Mouse (Mus musculus): ENCODE measurements around the gene Hnrnpab.
"Not testable (repeated sequence)": the region's sequence is repeated elsewhere in the genome, so short reads cannot be mapped to it uniquely, and the experiment has no call there.

Hnrnpab gene

GRCm38 (mm10) chr11:51633721-51634120 lies 27.1 kb upstream of the Hnrnpab start:
- DNase-seq = no peak

- not testable (repeated sequence) for DNase-seq
These were observed 26.6 kb upstream of the Hnrnpab start for GRCm38 (mm10) chr11:51633200-51633599.

GRCm38 (mm10) chr11:51632130-51632753 lies 25.6 kb upstream of the Hnrnpab start:
- no peak for DNase-seq

GRCm38 (mm10) chr11:51629651-51630314 lies 23.1 kb upstream of the Hnrnpab start:
- DNase-seq = no peak

- DNase-seq = no peak
These were observed 21.3 kb upstream of the Hnrnpab start for GRCm38 (mm10) chr11:51627907-51628306.

GRCm38 (mm10) chr11:51627425-51627824 lies 20.8 kb upstream of the Hnrnpab start:
- DNase-seq = no peak

- no peak for DNase-seq
These were observed 18.7 kb upstream of the Hnrnpab start for GRCm38 (mm10) chr11:51625187-51625820.

- peak in 1 of 2 experiments; percentile 33 for DNase-seq
These were observed 16.4 kb upstream of the Hnrnpab start for GRCm38 (mm10) chr11:51622971-51623491.

GRCm38 (mm10) chr11:51621776-51622175 lies 15.1 kb upstream of the Hnrnpab start:
- DNase-seq = no peak

GRCm38 (mm10) chr11:51620084-51620483 lies 13.4 kb upstream of the Hnrnpab start:
- no peak for DNase-seq

GRCm38 (mm10) chr11:51619409-51620060 lies 12.9 kb upstream of the Hnrnpab start, which contains the start of gene Nhp2:
TSS of gene Nhp2 (plus strand) at chr11:51619735.
- peak; percentile 92 to 95 for DNase-seq

GRCm38 (mm10) chr11:51618894-51619408 lies 12.3 kb upstream of the Hnrnpab start:
- DNase-seq = no peak

GRCm38 (mm10) chr11:51617693-51618092 lies 11.0 kb upstream of the Hnrnpab start:
- DNase-seq = peak; percentile 83 to 87

GRCm38 (mm10) chr11:51616113-51616512 lies 9.5 kb upstream of the Hnrnpab start:
- DNase-seq = not testable (repeated sequence)

GRCm38 (mm10) chr11:51615601-51616000 lies 9.0 kb upstream of the Hnrnpab start:
- DNase-seq = peak; percentile 30 to 39

- DNase-seq = no peak
These were observed 8.5 kb upstream of the Hnrnpab start for GRCm38 (mm10) chr11:51615129-51615528.

- no peak for DNase-seq
These were observed 7.6 kb upstream of the Hnrnpab start for GRCm38 (mm10) chr11:51614256-51614655.

GRCm38 (mm10) chr11:51609940-51610339 lies 3.3 kb upstream of the Hnrnpab start:
- not testable (repeated sequence) for DNase-seq

GRCm38 (mm10) chr11:51609266-51609909 lies 2.7 kb upstream of the Hnrnpab start:
- no peak for DNase-seq

GRCm38 (mm10) chr11:51607096-51607738 lies 570 bp upstream of the Hnrnpab start:
- DNase-seq = no peak

GRCm38 (mm10) chr11:51605602-51606446 lies 823 bp downstream of the Hnrnpab start:
- DNase-seq = peak; percentile 82 to 84
